Mouse (Mus musculus) kidney, embryonic 14.5 days (tissue): Measurements from ENCODE around the gene Wfs1. TPM values are rescaled to one million over a fixed set of nuclear protein-coding genes. Genes with fewer than 3 reads are reported as not detected.

Experiments
- ATAC-seq: fragments of 200-750 bp; cut with Nextera tagmentation; 2 replicates; pipeline ENCODE4 v1.8.0; 2017; ENCODE audit warnings: moderate number of reproducible peaks, mild to moderate bottlenecking, moderate TSS enrichment, moderate library complexity; ENCODE audit not compliant: low FRiP score, low TSS enrichment
- H3K27ac ChIP-seq: fragments of 300-500 bp; sonication (generic); 2 replicates; pipeline ENCODE4 v1.5.1; 2014; ENCODE audit warnings: low read depth, mild to moderate bottlenecking, low read length, moderate library complexity, mixed read lengths
- H3K27me3 ChIP-seq: fragments of 300-500 bp; sonication (generic); 2 replicates; pipeline ENCODE4 v1.6.1; 2014; ENCODE audit warnings: mild to moderate bottlenecking, low read length; ENCODE audit not compliant: control insufficient read depth, insufficient read depth
- H3K36me3 ChIP-seq: fragments of 300-500 bp; sonication (generic); 2 replicates; pipeline ENCODE4 v1.6.1; 2014; ENCODE audit warnings: low read length, mixed read lengths; ENCODE audit not compliant: control insufficient read depth, insufficient read depth
- H3K4me1 ChIP-seq: fragments of 300-500 bp; sonication (generic); 2 replicates; pipeline ENCODE4 v1.6.1; 2014; ENCODE audit warnings: low read length, mixed read lengths; ENCODE audit not compliant: control insufficient read depth, insufficient read depth
- H3K4me2 ChIP-seq: fragments of 300-500 bp; sonication (generic); replicated peaks from 2 replicates; pipeline ENCODE4 v1.6.1; 2014; ENCODE audit warnings: low read depth, mild to moderate bottlenecking, low read length
- H3K4me3 ChIP-seq: fragments of 300-500 bp; sonication (generic); 2 replicates; pipeline ENCODE4 v1.5.1; 2014; ENCODE audit warnings: mild to moderate bottlenecking, low read length
- H3K9ac ChIP-seq: fragments of 300-500 bp; sonication (generic); 2 replicates; pipeline ENCODE4 v1.6.1; 2014; ENCODE audit warnings: low read depth, mild to moderate bottlenecking, low read length, moderate library complexity
- H3K9me3 ChIP-seq: fragments of 300-500 bp; sonication (generic); 2 replicates; pipeline ENCODE4 v1.6.1; 2016; ENCODE audit warnings: low read length; ENCODE audit not compliant: control insufficient read depth
- WGBS: fragments of 180-500 bp; shearing (Covaris S2); extraction: QIAGEN DNeasy Blood & Tissue Kit; methylation state at CpG from one replicate; pipeline ENCODE4 v1.1.7; 2014; 5-methylcytosine and 5-hydroxymethylcytosine counted together
- polyA plus RNA-seq: library from polyadenylated mRNA; unstranded; fragments of >200 nt; fragmentation: Nextera tagmentation; extraction: Ambion mirVana; gene quantifications from 2 replicates; pipeline ENCODE4 v1.2.1, GENCODE M21; 2014

Wfs1 gene
- polyA plus RNA-seq, 1 experiment from 2014 or later: 20.9 TPM

DNA sequence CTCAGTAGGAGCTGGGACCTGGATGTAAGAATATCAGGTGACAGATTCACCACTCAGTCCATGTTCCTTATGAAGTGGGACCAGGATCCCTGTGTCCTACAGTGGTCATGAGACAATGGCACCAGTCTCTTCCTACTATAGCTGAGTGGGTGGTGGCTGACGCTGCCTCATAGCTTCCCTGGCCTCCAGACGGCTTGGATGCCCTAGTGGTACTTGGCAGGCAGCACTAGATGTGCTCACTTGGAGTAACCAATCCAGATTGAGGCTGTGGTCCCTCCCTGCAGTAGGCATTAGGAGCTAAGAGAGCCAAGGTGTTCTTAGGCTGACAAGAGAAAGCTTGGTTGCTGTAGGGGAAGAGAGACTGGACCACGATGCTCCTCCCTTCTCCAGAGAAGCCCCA is 59.6 kb downstream of the Wfs1 start:
- Histone ChIP-seq H3K36me3 (no peaks in the 10 kb centered on the region), H3K9ac (no peak overlapping the region), H3K27me3 (no peaks in the 10 kb centered on the region), H3K4me2 (no peak overlapping the region), H3K9me3 (no peaks in the 10 kb centered on the region), H3K4me1 (no peaks in the 10 kb centered on the region), H3K27ac (no peak overlapping the region), H3K4me3 (no peak overlapping the region)
- 72% methylated on average over 3 of the region's 3 CpGs for WGBS
- ATAC-seq: no peak

DNA sequence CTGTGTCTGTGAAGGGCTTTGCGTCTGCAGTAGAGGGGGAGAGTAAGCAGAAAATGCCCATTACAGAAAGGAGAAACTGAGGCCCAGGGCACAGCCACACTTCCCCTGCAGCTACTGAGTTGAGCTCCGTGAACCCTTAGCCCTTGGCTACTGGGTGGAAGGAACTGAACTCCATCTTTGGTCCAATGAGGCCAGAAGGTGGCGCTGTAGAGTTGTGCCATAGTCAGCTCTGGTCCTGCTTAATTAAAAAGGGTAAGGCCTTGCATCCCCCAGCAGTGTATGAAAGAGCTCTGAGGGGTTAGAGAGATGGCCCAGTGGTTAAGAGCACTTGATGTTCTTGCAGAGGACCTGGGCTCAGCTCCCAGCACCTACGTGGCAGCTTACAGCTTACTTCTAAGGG is 60.3 kb downstream of the Wfs1 start:
- Histone ChIP-seq H3K4me2 (no peak overlapping the region), H3K9me3 (no peaks in the 10 kb centered on the region), H3K27me3 (no peaks in the 10 kb centered on the region), H3K27ac (no peak overlapping the region), H3K36me3 (no peaks in the 10 kb centered on the region), H3K9ac (no peak overlapping the region), H3K4me1 (no peaks in the 10 kb centered on the region), H3K4me3 (no peak overlapping the region)
- 52% methylated on average over 4 of the region's 4 CpGs for WGBS
- no peak for ATAC-seq

DNA sequence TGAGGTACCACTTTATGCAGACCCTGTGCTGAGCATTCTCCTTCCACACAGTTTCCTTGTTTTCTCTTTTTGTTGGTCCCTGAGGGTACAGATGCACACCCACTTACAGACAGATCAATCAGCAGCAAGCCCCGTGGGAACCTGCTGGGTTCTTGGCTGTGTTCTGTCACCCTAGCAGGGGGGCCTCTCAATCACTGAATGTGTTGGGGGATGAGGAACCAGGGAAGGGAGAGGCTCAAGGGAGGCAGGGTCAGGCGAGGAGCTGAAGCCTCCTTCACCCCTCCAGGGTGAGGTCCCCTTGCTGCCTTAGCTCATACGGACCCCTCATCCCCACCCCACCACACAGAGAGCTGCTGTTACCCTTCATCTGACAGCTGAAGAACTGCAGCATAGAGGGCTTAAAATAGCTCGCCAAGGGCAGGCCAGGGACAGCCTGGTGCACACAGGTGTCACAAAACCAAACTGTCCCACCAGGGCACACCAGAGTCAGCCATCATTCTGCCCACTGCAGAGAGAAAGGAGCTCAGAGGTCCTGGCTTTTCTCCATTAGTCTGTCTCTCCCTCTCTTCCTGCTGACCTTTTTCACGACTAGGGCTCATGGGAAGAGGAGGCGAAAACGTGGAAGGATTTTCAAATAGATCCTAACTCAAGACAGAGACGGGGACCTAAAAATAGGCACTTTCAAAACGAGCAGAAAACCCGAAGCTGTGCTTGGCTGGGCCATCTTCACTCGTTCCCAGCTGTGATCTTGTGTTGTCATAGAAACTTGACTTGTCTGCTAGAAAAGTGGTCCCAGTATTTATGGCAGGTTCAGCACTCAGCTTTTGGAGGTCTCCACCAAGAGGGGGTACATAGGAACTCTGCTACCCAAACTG is 64.9 kb downstream of the Wfs1 start:
- Histone ChIP-seq H3K9ac (no peak overlapping the region), H3K4me1 (no peaks in the 10 kb centered on the region), H3K4me2 (no peak overlapping the region), H3K27me3 (no peaks in the 10 kb centered on the region), H3K27ac (no peak overlapping the region), H3K4me3 (no peak overlapping the region), H3K9me3 (no peaks in the 10 kb centered on the region), H3K36me3 (no peaks in the 10 kb centered on the region)
- WGBS: 37% methylated on average over 11 of the region's 11 CpGs
- no peak for ATAC-seq

DNA sequence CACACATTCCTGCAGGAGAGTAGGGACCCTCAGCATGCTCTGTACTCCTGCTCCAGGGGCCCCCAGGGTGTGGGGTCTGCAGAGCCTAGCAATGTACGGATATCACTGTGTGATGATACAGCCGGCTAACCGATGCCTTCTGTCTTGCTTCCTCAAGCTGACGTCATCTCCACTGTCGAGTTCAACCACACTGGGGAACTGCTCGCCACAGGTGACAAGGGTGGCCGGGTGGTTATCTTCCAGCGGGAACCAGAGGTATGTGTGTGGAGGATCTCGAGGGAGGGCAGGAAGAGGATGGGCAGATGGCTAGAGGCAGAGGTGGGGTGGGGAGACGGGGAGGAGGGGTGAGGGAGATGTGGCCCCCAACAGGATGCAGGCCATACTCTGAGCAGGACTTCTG is 66.2 kb downstream of the Wfs1 start:
- WGBS: 70% methylated on average over 10 of the region's 10 CpGs
- H3K4me2 ChIP-seq: no peak overlapping the region
- H3K4me3 ChIP-seq: no peak overlapping the region
- H3K36me3 ChIP-seq: no peaks in the 10 kb centered on the region
- no peak overlapping the region for H3K9ac ChIP-seq
- H3K27me3 ChIP-seq: no peaks in the 10 kb centered on the region
- no peak for ATAC-seq
- H3K9me3 ChIP-seq: no peaks in the 10 kb centered on the region
- H3K4me1 ChIP-seq: no peaks in the 10 kb centered on the region
- H3K27ac ChIP-seq: no peak overlapping the region

DNA sequence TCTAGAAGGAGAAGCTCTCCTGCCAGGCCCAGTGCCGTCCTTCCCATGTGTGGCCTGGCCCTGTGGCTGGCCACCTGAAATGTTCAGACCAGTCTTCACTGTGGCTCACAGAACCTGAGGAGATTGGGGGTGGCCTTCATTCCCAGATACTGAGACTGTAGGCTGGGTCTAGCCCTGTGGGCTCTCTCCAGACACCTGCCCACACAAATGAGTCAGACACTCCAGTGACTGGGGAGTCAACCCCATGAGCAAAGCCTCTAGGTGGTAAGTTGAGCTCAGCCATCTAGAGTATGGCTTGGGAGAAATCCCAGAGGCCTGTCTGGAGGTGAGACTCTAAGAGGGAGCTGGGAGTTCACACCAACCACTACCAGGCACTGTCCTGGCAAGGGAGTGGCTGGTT is 67.1 kb downstream of the Wfs1 start:
- Histone ChIP-seq H3K4me1 (no peaks in the 10 kb centered on the region), H3K27ac (no peak overlapping the region), H3K27me3 (no peaks in the 10 kb centered on the region), H3K4me3 (no peak overlapping the region), H3K9ac (no peak overlapping the region), H3K36me3 (no peaks in the 10 kb centered on the region), H3K4me2 (no peak overlapping the region), H3K9me3 (no peaks in the 10 kb centered on the region)
- ATAC-seq: no peak
- WGBS: 77% methylated on average over 1 of the region's 1 CpGs

DNA sequence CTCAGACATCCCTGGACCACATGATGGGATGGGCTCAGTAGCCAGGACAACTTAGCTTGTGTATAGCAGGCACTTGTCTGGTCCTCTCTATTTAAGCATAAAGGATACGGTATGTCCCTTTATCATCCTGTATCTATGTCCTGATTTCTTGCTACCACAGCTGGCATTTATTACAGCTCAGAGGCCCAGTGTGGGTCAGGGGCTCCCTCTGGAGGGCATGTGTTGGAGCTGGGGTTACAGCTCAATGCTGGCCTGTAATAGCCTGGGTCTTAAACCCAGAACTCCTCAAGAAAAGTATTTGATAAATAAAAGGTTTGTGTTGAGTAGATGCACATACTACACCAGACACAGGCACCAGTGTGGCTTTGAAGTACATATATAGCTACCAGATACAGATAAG is 68.9 kb downstream of the Wfs1 start:
- H3K27me3 ChIP-seq: no peaks in the 10 kb centered on the region
- WGBS: 56% methylated on average over 1 of the region's 1 CpGs
- H3K4me3 ChIP-seq: no peak overlapping the region
- no peak overlapping the region for H3K4me2 ChIP-seq
- no peaks in the 10 kb centered on the region for H3K4me1 ChIP-seq
- no peak overlapping the region for H3K9ac ChIP-seq
- H3K9me3 ChIP-seq: no peaks in the 10 kb centered on the region
- no peak overlapping the region for H3K27ac ChIP-seq
- 0 out of 2 replicates have a peak, but pooled peaks have one; percentile 35 for ATAC-seq
- H3K36me3 ChIP-seq: no peaks in the 10 kb centered on the region

DNA sequence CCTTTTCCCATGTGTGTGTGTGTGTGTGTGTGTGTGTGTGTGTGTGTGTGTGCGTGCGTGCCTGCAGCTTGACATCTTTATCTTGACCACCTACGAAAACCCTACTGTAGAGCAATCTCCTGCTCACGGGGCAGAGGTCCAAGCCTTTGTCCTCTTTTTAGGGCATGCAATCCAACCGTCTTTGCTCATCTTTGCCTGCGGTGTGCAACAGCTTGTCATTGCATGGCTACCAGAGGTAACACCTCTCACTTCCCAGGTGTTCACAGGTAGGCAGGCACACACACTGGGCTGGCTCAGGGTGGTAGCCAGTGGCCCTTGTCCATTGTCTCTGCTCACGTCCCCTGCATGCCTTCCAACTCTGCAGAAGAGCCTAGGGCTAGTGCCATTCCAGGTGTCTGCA is 71.0 kb downstream of the Wfs1 start:
- H3K4me2 ChIP-seq: no peak overlapping the region
- H3K36me3 ChIP-seq: no peaks in the 10 kb centered on the region
- H3K4me1 ChIP-seq: no peaks in the 10 kb centered on the region
- H3K27ac ChIP-seq: no peak overlapping the region
- no peaks in the 10 kb centered on the region for H3K9me3 ChIP-seq
- no peaks in the 10 kb centered on the region for H3K27me3 ChIP-seq
- 80% methylated on average over 7 of the region's 7 CpGs for WGBS
- no peak for ATAC-seq
- no peak overlapping the region for H3K9ac ChIP-seq
- no peak overlapping the region for H3K4me3 ChIP-seq

DNA sequence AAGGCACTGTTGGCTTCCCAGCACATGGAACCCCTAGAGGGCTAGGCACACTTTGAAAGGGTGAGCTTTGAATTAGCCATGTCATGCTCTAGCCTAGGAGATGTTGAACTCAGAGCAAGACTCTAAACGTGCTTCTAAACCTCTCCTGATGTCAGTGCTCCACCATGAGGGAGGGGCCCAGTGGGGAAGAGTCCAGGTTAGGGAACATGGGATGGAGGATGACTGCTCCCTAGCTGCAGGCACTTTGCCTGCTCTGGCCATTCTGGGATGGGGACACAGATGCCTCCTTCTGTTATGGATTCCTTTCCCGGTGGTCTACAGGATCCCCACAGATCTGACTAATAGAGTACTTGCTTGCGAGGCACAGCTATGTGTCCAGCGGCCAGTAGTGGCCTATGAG is 71.8 kb downstream of the Wfs1 start:
- Histone ChIP-seq H3K27me3 (0 out of 2 replicates have a peak, but pooled peaks cover 5% of the 10 kb centered on the region), H3K4me2 (no peak overlapping the region), H3K9me3 (no peaks in the 10 kb centered on the region), H3K4me3 (no peak overlapping the region), H3K9ac (no peak overlapping the region), H3K36me3 (no peaks in the 10 kb centered on the region), H3K27ac (no peak overlapping the region), H3K4me1 (no peaks in the 10 kb centered on the region)
- WGBS: 76% methylated on average over 4 of the region's 4 CpGs
- ATAC-seq: no peak

DNA sequence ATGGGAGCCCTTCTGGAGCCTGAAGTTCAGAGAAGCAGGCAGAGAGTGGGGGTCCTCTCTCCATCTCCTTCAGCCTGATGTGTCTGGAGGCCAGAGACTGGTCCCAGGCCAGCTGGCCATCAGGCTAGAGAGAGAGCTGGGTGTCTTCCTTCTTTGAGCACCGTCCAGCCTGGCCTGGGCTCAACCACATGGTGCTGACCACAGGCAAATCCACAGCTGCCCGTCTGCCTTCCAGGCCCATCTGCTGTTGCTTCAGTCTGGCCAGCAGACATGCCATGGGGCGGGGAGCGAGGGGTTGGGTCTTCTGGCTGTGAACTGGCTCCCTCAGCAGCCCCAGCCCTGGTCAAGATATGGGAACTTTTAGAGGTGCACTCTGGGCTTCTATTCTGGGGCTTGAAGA is 72.4 kb downstream of the Wfs1 start:
- Histone ChIP-seq H3K4me2 (no peak overlapping the region), H3K36me3 (no peaks in the 10 kb centered on the region), H3K4me3 (no peak overlapping the region), H3K4me1 (no peaks in the 10 kb centered on the region), H3K9ac (no peak overlapping the region), H3K27ac (no peak overlapping the region), H3K9me3 (no peaks in the 10 kb centered on the region), H3K27me3 (0 out of 2 replicates have a peak, but pooled peaks cover 11% of the 10 kb centered on the region)
- no peak for ATAC-seq
- 76% methylated on average over 4 of the region's 4 CpGs for WGBS
